In genomic region chr7:144798471-144798870, GRCm38 (mm10) we compare ENCODE assay signal across 10 mouse cellular contexts. TPM values are rescaled to one million over a fixed set of nuclear protein-coding genes. Genes with fewer than 3 reads are reported as not detected.
A peak's percentile ranks its signal among the peaks of the same experiment; 100 is the strongest.
DNase-seq lines count a peak whose midpoint lies in the region; ATAC-seq and TF ChIP-seq lines count a peak whose summit lies in the region.
"Had no signal": no experiment of that assay in that cellular context is flagged by ENCODE, and none has a peak within 500 bp of the region (broad histone marks: within the 10 kb centered on the region; RNA-seq: fewer than 3 reads in every experiment).

No protein-coding gene starts in this region.

- no peaks in the 10 kb centered on the region for H3K4me1 ChIP-seq in forebrain, postnatal 0 days (ENCODE audit: insufficient read depth)
- H3K4me1 ChIP-seq in olfactory bulb, adult 2 months (ENCODE audit: control insufficient read depth, insufficient read depth, low read length) = no peaks in the 10 kb centered on the region
- H3K4me1 ChIP-seq: limb, embryonic 12.5 days had no signal

- 42% methylated on average over 1 of the region's 1 CpGs for WGBS in forebrain, postnatal 0 days
- WGBS in olfactory bulb, adult 2 months = 53% methylated on average over 1 of the region's 1 CpGs

- no peak overlapping the region for H3K4me3 ChIP-seq in forebrain, postnatal 0 days (ENCODE audit: low read depth, low read length)
- H3K4me3 ChIP-seq in olfactory bulb, adult 2 months (ENCODE audit: insufficient read depth, low read depth, low read length) = no peak overlapping the region
- H3K4me3 ChIP-seq: limb, embryonic 12.5 days had no signal

- peak; percentile 89 for ATAC-seq in forebrain, postnatal 0 days

- TF ChIP-seq CTCF in forebrain, postnatal 0 days (IDR thresholded peaks at IDR 0.05; ENCODE audit: low read depth) = peak; percentile 79
- TF ChIP-seq CTCF in olfactory bulb, adult 2 months (IDR thresholded peaks at IDR 0.05; ENCODE audit: insufficient read depth, low read depth, low read length) = peak; percentile 25; the same call in 1 of the 2 replicates

- no peaks in the 10 kb centered on the region for H3K36me3 ChIP-seq in forebrain, postnatal 0 days (ENCODE audit: insufficient read depth)
- H3K36me3 ChIP-seq: limb, embryonic 12.5 days had no signal

- no peaks in the 10 kb centered on the region for H3K9me3 ChIP-seq in forebrain, postnatal 0 days (ENCODE audit: low read length)
- H3K9me3 ChIP-seq: limb, embryonic 12.5 days had no signal

- TF ChIP-seq POLR2A in olfactory bulb, adult 2 months (IDR thresholded peaks at IDR 0.05; ENCODE audit: insufficient read depth, low read depth, low read length) = no peak

- H3K4me2 ChIP-seq in forebrain, postnatal 0 days (ENCODE audit: low read depth) = no peak overlapping the region
- H3K4me2 ChIP-seq: limb, embryonic 12.5 days had no signal

- no peak overlapping the region for H3K9ac ChIP-seq in forebrain, postnatal 0 days
- H3K9ac ChIP-seq: limb, embryonic 12.5 days had no signal

- intact Hi-C loops in left cerebral cortex, postnatal 14 days (cut with DNase I) = loop anchor here (1.0 kb wide), 1 partner anchor 96 kb away; no protein-coding TSS in a partner anchor

- H3K27ac ChIP-seq in forebrain, postnatal 0 days (ENCODE audit: low read depth, low read length) = no peak overlapping the region
- no peak overlapping the region for H3K27ac ChIP-seq in olfactory bulb, adult 2 months (ENCODE audit: insufficient read depth, low read depth, low read length)
- H3K27ac ChIP-seq: limb, embryonic 12.5 days had no signal

- no peaks in the 10 kb centered on the region for H3K27me3 ChIP-seq in forebrain, postnatal 0 days (ENCODE audit: insufficient read depth, low read length)

- peak; percentile 48 for DNase-seq in layer of hippocampus, adult 11-12 months (ENCODE audit: low spot score)
- DNase-seq in layer of hippocampus, adult 8-10 months (ENCODE audit: low spot score in 2 of 2) = no peak
- peak; percentile 72 for DNase-seq in ZHBTc4 (ENCODE audit: low read depth, low spot score)
- DNase-seq in forebrain, postnatal 0 days = peak; percentile 79
- peak; percentile 53 to 55 for DNase-seq in left cerebral cortex, postnatal 14 days (ENCODE audit: low spot score in 2 of 2)
- DNase-seq in ovary, postnatal 10 days (ENCODE audit: low spot score) = no peak
- no peak for DNase-seq in B cell, adult 2 months

RNA-seq across cellular contexts. Expression of gene Fgf3, which starts 39.4 kb away (rescaled TPM):
- total RNA-seq in layer of hippocampus, adult 8-10 months (2022) = under 1 TPM in 1 of 4 experiments, not detected in 3; 0.43 TPM
- 1.8 and 6.1 TPM in 2 replicates for total RNA-seq in forebrain, postnatal 0 days (2014; rRNA removed)
- polyA plus RNA-seq in forebrain, postnatal 0 days (2015; fragmentation: Nextera tagmentation; extraction: Ambion mirVana) = 1.5 and 1.9 TPM in 2 replicates
- under 1 TPM in 1 of 2 experiments, not detected in 1; 0.24 TPM for total RNA-seq in left cerebral cortex, postnatal 14 days (2021)
- polyA plus RNA-seq in olfactory bulb, adult 2 months (2012; ENCODE audit: insufficient read depth, insufficient read length, low replicate concordance, missing spikeins) = not detected in 2 replicates
- polyA plus RNA-seq: limb, embryonic 12.5 days; stomach, embryonic 16.5 days had no signal

RNA-seq across cellular contexts. Expression of gene Ano1, which starts 46.7 kb away (rescaled TPM):
- total RNA-seq in layer of hippocampus, adult 8-10 months (2022) = 1 to 10 TPM; 2.8 to 7.6 (median 3.9) TPM
- total RNA-seq in forebrain, postnatal 0 days (2014; rRNA removed) = 6.6 and 8.2 TPM in 2 replicates
- 3.1 and 4.6 TPM in 2 replicates for polyA plus RNA-seq in forebrain, postnatal 0 days (2015; fragmentation: Nextera tagmentation; extraction: Ambion mirVana)
- 1 to 10 TPM; 3.1 to 3.5 TPM for total RNA-seq in left cerebral cortex, postnatal 14 days (2021)
- polyA plus RNA-seq in olfactory bulb, adult 2 months (2012; ENCODE audit: insufficient read depth, insufficient read length, low replicate concordance, missing spikeins) = not detected in 2 replicates

RNA-seq across cellular contexts. Expression of gene Fgf4, which starts 48.7 kb away (rescaled TPM):
- total RNA-seq in layer of hippocampus, adult 8-10 months (2022) = not detected
- not detected in 2 replicates for total RNA-seq in forebrain, postnatal 0 days (2014; rRNA removed)
- polyA plus RNA-seq in forebrain, postnatal 0 days (2015; fragmentation: Nextera tagmentation; extraction: Ambion mirVana) = not detected in 2 replicates
- total RNA-seq in left cerebral cortex, postnatal 14 days (2021) = not detected
- not detected in 2 replicates for polyA plus RNA-seq in olfactory bulb, adult 2 months (2012; ENCODE audit: insufficient read depth, insufficient read length, low replicate concordance, missing spikeins)

Comparison
In these comparisons a context has a peak if more than half of its experiments do, and no peak if none do; other contexts are left out.
1. DNase-seq: peak in layer of hippocampus, adult 11-12 months (single experiment), ZHBTc4 (single experiment), forebrain, postnatal 0 days (single experiment) and left cerebral cortex, postnatal 14 days (2 of 2); none in layer of hippocampus, adult 8-10 months (0 of 2), ovary, postnatal 10 days (single experiment) and B cell, adult 2 months (0 of 2).